ENCODE assay signal across 24 mouse cellular contexts in genomic region chr12:111135953-111136352, GRCm38 (mm10). TPM values are rescaled to one million over a fixed set of nuclear protein-coding genes. Genes with fewer than 3 reads are reported as not detected.
DNase-seq lines count a peak whose midpoint lies in the region; ATAC-seq and TF ChIP-seq lines count a peak whose summit lies in the region.
"Had no signal": no experiment of that assay in that cellular context is flagged by ENCODE, and none has a peak within 500 bp of the region (broad histone marks: within the 10 kb centered on the region; RNA-seq: fewer than 3 reads in every experiment).

No protein-coding gene starts in this region.

- H3K4me3 ChIP-seq in embryonic facial prominence, embryonic 14.5 days (ENCODE audit: low read depth, low read length): no peak overlapping the region
- H3K4me3 ChIP-seq in embryonic facial prominence, embryonic 10.5 days: no peak overlapping the region
- no peak overlapping the region for H3K4me3 ChIP-seq in forebrain, postnatal 0 days (ENCODE audit: low read depth, low read length)
- H3K4me3 ChIP-seq in forebrain, embryonic 16.5 days (replicated peaks; ENCODE audit: low read length): no peak overlapping the region
- H3K4me3 ChIP-seq in CH12.LX (replicated peaks in 1 of 3; ENCODE audit: low read depth in 2 of 3, low read length in 2 of 3, poor library complexity in 1 of 3) (no peak overlapping the region), myocyte (no peak overlapping the region)
- H3K4me3 ChIP-seq: heart, embryonic 10.5 days; intestine, embryonic 15.5 days had no signal

- no peaks in the 10 kb centered on the region for H3K27me3 ChIP-seq in embryonic facial prominence, embryonic 14.5 days (replicated peaks; ENCODE audit: control insufficient read depth, insufficient read depth, low read length)
- H3K27me3 ChIP-seq in embryonic facial prominence, embryonic 10.5 days (replicated peaks; ENCODE audit: low read depth, poor library complexity, severe bottlenecking): no peaks in the 10 kb centered on the region
- H3K27me3 ChIP-seq in forebrain, postnatal 0 days (ENCODE audit: insufficient read depth, low read length): no peaks in the 10 kb centered on the region
- H3K27me3 ChIP-seq in forebrain, embryonic 16.5 days (replicated peaks; ENCODE audit: control insufficient read depth, insufficient read depth, low read length): no peaks in the 10 kb centered on the region
- H3K27me3 ChIP-seq in CH12.LX (replicated peaks): no peaks in the 10 kb centered on the region
- H3K27me3 ChIP-seq in myocyte (ENCODE audit: control insufficient read depth, insufficient read depth, insufficient read length): no peaks in the 10 kb centered on the region
- H3K27me3 ChIP-seq: intestine, embryonic 15.5 days; Patski had no signal

- dilution Hi-C loops in CH12.LX (cut with MboI; ENCODE audit: extremely low pct_ligation_motif_present, extremely low pct_unique_long_range_greater_than_20kb, low sequenced_read_pairs): no loop called here

- in situ Hi-C loops in CH12.LX (cut with MboI; ENCODE audit: low pct_ligation_motif_present, low pct_unique_long_range_greater_than_20kb, low sequenced_read_pairs): loop anchor here (5.0 to 10.0 kb wide), 2 partner anchors 39 to 201 kb away; no protein-coding TSS in a partner anchor

- TF ChIP-seq EP300 in CH12.LX (IDR thresholded peaks at IDR 0.05; ENCODE audit: low read length): no peak

- H3K79me2 ChIP-seq in CH12.LX (replicated peaks; ENCODE audit: control insufficient read depth, extremely low read depth, insufficient read depth, poor library complexity, severe bottlenecking) (no peaks in the 10 kb centered on the region), myocyte (ENCODE audit: control insufficient read depth, insufficient read depth) (no peaks in the 10 kb centered on the region)

- no peak overlapping the region for H3ac ChIP-seq in myocyte (ENCODE audit: control insufficient read depth, insufficient read length)

- no peak for DNase-seq in embryonic facial prominence, embryonic 14.5 days (ENCODE audit: low spot score)
- no peak for DNase-seq in embryonic facial prominence, embryonic 10.5 days (ENCODE audit: low spot score)
- no peak for DNase-seq in forebrain, postnatal 0 days
- DNase-seq in CH12.LX (ENCODE audit: extremely low read depth): no peak
- DNase-seq in Muller cell, postnatal 12 days (ENCODE audit: inconsistent ontology term): no peak
- DNase-seq: adrenal gland, adult 2 months; adrenal gland, postnatal 25 days; B cell, adult 2 months; cerebellum, adult 9-11 months; cerebellum, postnatal 36 days; heart, adult 18-20 months; heart, postnatal 10 days; heart, postnatal 4 days; kidney, adult 18-20 months had no signal

- no peak overlapping the region for H3K9ac ChIP-seq in embryonic facial prominence, embryonic 14.5 days (ENCODE audit: low read depth, low read length)
- no peak overlapping the region for H3K9ac ChIP-seq in forebrain, postnatal 0 days
- no peak overlapping the region for H3K9ac ChIP-seq in forebrain, embryonic 16.5 days (replicated peaks; ENCODE audit: low read depth, low read length)
- H3K9ac ChIP-seq in CH12.LX (ENCODE audit: insufficient read depth, low read depth): no peak overlapping the region
- H3K9ac ChIP-seq: hindbrain, embryonic 14.5 days; intestine, embryonic 15.5 days had no signal

- H3K4me1 ChIP-seq in embryonic facial prominence, embryonic 14.5 days (ENCODE audit: control insufficient read depth, insufficient read depth, low read length): peaks cover 6% of the 10 kb centered on the region
- peaks cover 7% of the 10 kb centered on the region; the same call in 1 of the 2 replicates for H3K4me1 ChIP-seq in embryonic facial prominence, embryonic 10.5 days
- peaks cover 12% of the 10 kb centered on the region; the same call in 1 of the 2 replicates for H3K4me1 ChIP-seq in forebrain, postnatal 0 days (ENCODE audit: insufficient read depth)
- H3K4me1 ChIP-seq in forebrain, embryonic 16.5 days (replicated peaks; ENCODE audit: control insufficient read depth, insufficient read depth, low read length): peaks cover 17% of the 10 kb centered on the region
- peaks cover 0 to 10% of the 10 kb centered on the region in 2 experiments; a peak in 1 of 4 replicates for H3K4me1 ChIP-seq in CH12.LX (ENCODE audit: control insufficient read depth in 1 of 2, insufficient read depth in 2 of 2)
- H3K4me1 ChIP-seq: intestine, embryonic 15.5 days had no signal

- peak; percentile 68; the same call in 1 of the 2 replicates for ATAC-seq in embryonic facial prominence, embryonic 14.5 days (ENCODE audit: low read depth)
- ATAC-seq in forebrain, postnatal 0 days: no peak
- no peak for ATAC-seq in forebrain, embryonic 16.5 days
- ATAC-seq: CD4-positive, CD25-positive, alpha-beta regulatory T cell, adult 4 months; intestine, embryonic 15.5 days; Patski had no signal

- H3K27ac ChIP-seq in embryonic facial prominence, embryonic 14.5 days (replicated peaks; ENCODE audit: low read depth, low read length): no peak overlapping the region
- no peak overlapping the region for H3K27ac ChIP-seq in embryonic facial prominence, embryonic 10.5 days (replicated peaks)
- H3K27ac ChIP-seq in forebrain, postnatal 0 days (ENCODE audit: low read depth, low read length): 0 out of 2 replicates have a peak overlapping the region, but pooled peaks have one; percentile 15
- no peak overlapping the region for H3K27ac ChIP-seq in forebrain, embryonic 16.5 days (ENCODE audit: low read length)
- no peak overlapping the region for H3K27ac ChIP-seq in CH12.LX (ENCODE audit: insufficient read depth, low read depth)
- H3K27ac ChIP-seq: heart, embryonic 10.5 days; intestine, embryonic 15.5 days had no signal

- TF ChIP-seq POLR2A in CH12.LX (IDR thresholded peaks at IDR 0.05; ENCODE audit: low read depth, low read length): no peak
- TF ChIP-seq POLR2A in myocyte (IDR thresholded peaks at IDR 0.05; ENCODE audit: insufficient read length, low read depth): no peak

- no peaks in the 10 kb centered on the region for H3K36me3 ChIP-seq in embryonic facial prominence, embryonic 14.5 days (ENCODE audit: control insufficient read depth, insufficient read depth, low read length)
- no peaks in the 10 kb centered on the region for H3K36me3 ChIP-seq in embryonic facial prominence, embryonic 10.5 days (replicated peaks)
- no peaks in the 10 kb centered on the region for H3K36me3 ChIP-seq in forebrain, postnatal 0 days (ENCODE audit: insufficient read depth)
- no peaks in the 10 kb centered on the region for H3K36me3 ChIP-seq in forebrain, embryonic 16.5 days (ENCODE audit: control insufficient read depth, insufficient read depth)
- H3K36me3 ChIP-seq in CH12.LX (replicated peaks in 1 of 2; ENCODE audit: control insufficient read depth in 1 of 2, insufficient read depth in 1 of 2, low read length in 1 of 2): no peaks in the 10 kb centered on the region
- H3K36me3 ChIP-seq in myocyte (ENCODE audit: control insufficient read depth, insufficient read depth): no peaks in the 10 kb centered on the region
- H3K36me3 ChIP-seq: heart, embryonic 10.5 days; intestine, embryonic 15.5 days had no signal

- no peak for TF ChIP-seq RAD21 in CH12.LX (IDR thresholded peaks at IDR 0.05; ENCODE audit: low read depth, low read length)

- 57% methylated on average over 3 of the region's 3 CpGs for WGBS in embryonic facial prominence, embryonic 14.5 days
- 80% methylated on average over 3 of the region's 3 CpGs for WGBS in embryonic facial prominence, embryonic 10.5 days
- 47% methylated on average over 3 of the region's 3 CpGs for WGBS in forebrain, postnatal 0 days
- 51% methylated on average over 3 of the region's 3 CpGs for WGBS in forebrain, embryonic 16.5 days

- no peaks in the 10 kb centered on the region for H3K9me3 ChIP-seq in embryonic facial prominence, embryonic 14.5 days (ENCODE audit: control insufficient read depth, low read length)
- peaks cover 7% of the 10 kb centered on the region; the same call in 1 of the 2 replicates for H3K9me3 ChIP-seq in embryonic facial prominence, embryonic 10.5 days
- H3K9me3 ChIP-seq in forebrain, postnatal 0 days (ENCODE audit: low read length): no peaks in the 10 kb centered on the region
- no peaks in the 10 kb centered on the region for H3K9me3 ChIP-seq in forebrain, embryonic 16.5 days (ENCODE audit: control insufficient read depth, low read length)
- H3K9me3 ChIP-seq in CH12.LX (replicated peaks; ENCODE audit: low read length): peaks cover 7% of the 10 kb centered on the region
- H3K9me3 ChIP-seq: heart, embryonic 10.5 days; intestine, embryonic 15.5 days had no signal

- H3K4me2 ChIP-seq in embryonic facial prominence, embryonic 14.5 days (ENCODE audit: low read depth, low read length): no peak overlapping the region
- H3K4me2 ChIP-seq in forebrain, postnatal 0 days (ENCODE audit: low read depth): no peak overlapping the region
- H3K4me2 ChIP-seq in forebrain, embryonic 16.5 days (ENCODE audit: low read length): no peak overlapping the region
- H3K4me2 ChIP-seq in CH12.LX (ENCODE audit: insufficient read depth, low read depth, poor library complexity, severe bottlenecking) (no peak overlapping the region), myocyte (ENCODE audit: low read depth) (no peak overlapping the region)
- H3K4me2 ChIP-seq: hindbrain, embryonic 14.5 days; intestine, embryonic 15.5 days had no signal

- TF ChIP-seq CTCF in forebrain, postnatal 0 days (IDR thresholded peaks at IDR 0.05; ENCODE audit: low read depth): no peak
- TF ChIP-seq CTCF in CH12.LX (conservative IDR thresholded peaks at IDR 0.05 in 1 of 2, IDR thresholded peaks at IDR 0.05 in 1 of 2; ENCODE audit: low read depth in 2 of 2, low read length in 2 of 2): no peak

RNA-seq across cellular contexts. Expression of gene Traf3, which starts 30.2 kb away (rescaled TPM):
- 12.5 and 13.4 TPM in 2 replicates for polyA plus RNA-seq in embryonic facial prominence, embryonic 14.5 days (2014; fragmentation: Nextera tagmentation; extraction: Ambion mirVana)
- polyA plus RNA-seq in embryonic facial prominence, embryonic 10.5 days (2016; fragmentation: Nextera tagmentation; extraction: Ambion mirVana): 9.5 and 10.6 TPM in 2 replicates
- 18.5 and 25.1 TPM in 2 replicates for total RNA-seq in forebrain, postnatal 0 days (2014; rRNA removed)
- 6.6 and 11.5 TPM in 2 replicates for polyA plus RNA-seq in forebrain, postnatal 0 days (2015; fragmentation: Nextera tagmentation; extraction: Ambion mirVana)
- 14.0 and 15.8 TPM in 2 replicates for polyA plus RNA-seq in forebrain, embryonic 16.5 days (2015; fragmentation: Nextera tagmentation; extraction: Ambion mirVana)
- total RNA-seq in CH12.LX (2012; rRNA removed) (17.5 and 21.4 TPM in 2 replicates), CH12.LX (2014; rRNA removed) (9.6 and 10.9 TPM in 2 replicates)
- polyA plus RNA-seq in CH12.LX (2012; ENCODE audit: insufficient read length, low read depth) (30.6 and 33.1 TPM in 2 replicates), myocyte (2012; fragmentation: generic; extraction: Trizol) (8.7 TPM)

RNA-seq across cellular contexts. Expression of gene 4930595D18Rik, which starts 48.3 kb away (rescaled TPM):
- not detected in 2 replicates for polyA plus RNA-seq in embryonic facial prominence, embryonic 14.5 days (2014; fragmentation: Nextera tagmentation; extraction: Ambion mirVana)
- not detected in 2 replicates for polyA plus RNA-seq in embryonic facial prominence, embryonic 10.5 days (2016; fragmentation: Nextera tagmentation; extraction: Ambion mirVana)
- total RNA-seq in forebrain, postnatal 0 days (2014; rRNA removed): 0.31 and 0.48 TPM in 2 replicates
- polyA plus RNA-seq in forebrain, postnatal 0 days (2015; fragmentation: Nextera tagmentation; extraction: Ambion mirVana): not detected in 2 replicates
- not detected in 2 replicates for polyA plus RNA-seq in forebrain, embryonic 16.5 days (2015; fragmentation: Nextera tagmentation; extraction: Ambion mirVana)
- total RNA-seq in CH12.LX (2012; rRNA removed): not detected in 2 replicates
- 0.43 TPM in 1 of 2 replicates, not detected in the other for total RNA-seq in CH12.LX (2014; rRNA removed)
- polyA plus RNA-seq in CH12.LX (2012; ENCODE audit: insufficient read length, low read depth): 0.57 and 0.61 TPM in 2 replicates
- polyA plus RNA-seq in myocyte (2012; fragmentation: generic; extraction: Trizol): not detected
- total RNA-seq: adrenal gland, adult 2 months; adrenal gland, postnatal 25 days; gastrocnemius, adult 8-10 months; heart, adult 18-20 months; heart, postnatal 10 days; heart, postnatal 4 days; MEL had no signal
- polyA plus RNA-seq: adrenal gland, adult 2 months; heart, embryonic 10.5 days; heart, embryonic 14.5 days; hindbrain, embryonic 14.5 days; intestine, embryonic 15.5 days; Patski had no signal
